Mouse (Mus musculus) myocyte (in vitro differentiated cells): ENCODE results near the gene Mgat4a.

Experiments
- MAX ChIP-seq: IDR thresholded peaks from one replicate; pipeline ENCODE4 v1.6.1; 2011; ENCODE audit warnings: low read depth, mild to moderate bottlenecking, control low read depth
- POLR2A ChIP-seq: IDR thresholded peaks from one replicate; pipeline ENCODE4 v1.6.1; 2011; ENCODE audit warnings: low read depth, mild to moderate bottlenecking, control low read depth, moderate library complexity; ENCODE audit not compliant: insufficient read length
- TCF12 ChIP-seq: IDR thresholded peaks from one replicate; pipeline ENCODE4 v1.6.1; 2011; ENCODE audit warnings: mild to moderate bottlenecking, control low read depth; ENCODE audit not compliant: poor library complexity, insufficient read depth, severe bottlenecking
- TCF3 ChIP-seq: IDR thresholded peaks from one replicate; pipeline ENCODE4 v1.6.1; 2011; ENCODE audit warnings: low read depth, control low read depth; ENCODE audit not compliant: insufficient read length

DNA sequence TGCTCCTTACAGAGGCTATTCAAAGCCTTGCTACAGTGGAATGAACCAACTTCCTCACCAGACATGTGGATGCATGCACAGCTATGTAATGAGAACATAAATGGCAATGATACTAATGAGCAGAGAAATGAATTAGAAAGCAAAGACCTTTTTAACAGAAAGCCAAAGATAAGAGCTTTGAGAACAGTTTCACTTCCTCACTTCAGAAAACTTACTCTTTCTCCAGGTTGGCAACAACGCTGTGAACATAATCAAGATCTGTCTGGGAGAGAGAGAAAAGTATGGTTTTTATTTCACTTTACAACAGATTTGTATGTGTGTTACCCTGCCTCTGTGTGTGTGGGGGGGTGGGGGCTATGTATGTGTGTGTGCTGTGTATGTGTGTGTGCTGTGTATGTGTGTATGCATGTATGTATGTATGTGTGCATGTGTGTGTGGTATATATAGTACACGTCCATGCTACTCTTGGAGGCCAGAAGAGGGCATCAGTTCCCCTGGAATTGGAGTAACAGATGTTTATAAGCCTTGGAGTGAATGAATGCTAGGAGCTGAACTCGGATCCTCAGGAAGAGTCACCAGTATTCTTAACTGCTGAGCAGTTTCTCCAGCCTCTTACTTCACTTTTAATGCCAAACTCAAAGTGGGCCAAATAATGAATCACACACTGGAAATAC, 74.4 kb downstream of the Mgat4a start:
- TF ChIP-seq TCF3 (no peak), MAX (no peak), POLR2A (no peak), TCF12 (no peak)
